Mouse (Mus musculus) midbrain, postnatal 0 days (tissue): Measurements from ENCODE around the gene Rpl27. TPM values are rescaled to one million over a fixed set of nuclear protein-coding genes. Genes with fewer than 3 reads are reported as not detected.

Experiments used
- ATAC-seq: fragments of 200-750 bp; cut with Nextera tagmentation; 2 replicates; pipeline ENCODE4 v1.8.0; 2017; ENCODE audit warnings: moderate number of reproducible peaks, mild to moderate bottlenecking, moderate TSS enrichment, moderate library complexity; ENCODE audit not compliant: low FRiP score
- DNase-seq: peaks from one replicate; pipeline ENCODE4 v3.0.0-alpha.2; 2015; ENCODE audit warnings: low spot score
- H3K27ac ChIP-seq: fragments of 300-500 bp; sonication (generic); 2 replicates; pipeline ENCODE4 v1.5.1; 2014; ENCODE audit warnings: low read depth, mild to moderate bottlenecking, low read length, mixed read lengths
- H3K27me3 ChIP-seq: fragments of 300-500 bp; sonication (generic); 2 replicates; pipeline ENCODE4 v1.6.1; 2014; ENCODE audit warnings: low read length, control low read depth, mixed read lengths; ENCODE audit not compliant: insufficient read depth
- H3K36me3 ChIP-seq: fragments of 300-500 bp; sonication (generic); 2 replicates; pipeline ENCODE4 v1.6.1; 2014; ENCODE audit warnings: low read length, control low read depth, mixed read lengths; ENCODE audit not compliant: insufficient read depth
- H3K4me1 ChIP-seq: fragments of 300-500 bp; sonication (generic); 2 replicates; pipeline ENCODE4 v1.6.1; 2014; ENCODE audit warnings: mild to moderate bottlenecking, control low read depth, antibody characterized with exemption, low read length, mixed read lengths; ENCODE audit not compliant: insufficient read depth
- H3K4me2 ChIP-seq: fragments of 300-500 bp; sonication (generic); 2 replicates; pipeline ENCODE4 v1.6.1; 2014; ENCODE audit warnings: low read depth, mild to moderate bottlenecking, low read length, mixed read lengths; ENCODE audit not compliant: poor library complexity, severe bottlenecking
- H3K4me3 ChIP-seq: fragments of 300-500 bp; sonication (generic); 2 replicates; pipeline ENCODE4 v1.5.1; 2014; ENCODE audit warnings: low read depth, mild to moderate bottlenecking, low read length, moderate library complexity
- H3K9ac ChIP-seq: fragments of 300-500 bp; sonication (generic); replicated peaks from 2 replicates; pipeline ENCODE4 v1.6.1; 2014; ENCODE audit warnings: mild to moderate bottlenecking, low read length, moderate library complexity, mixed read lengths; ENCODE audit not compliant: poor library complexity, severe bottlenecking
- H3K9me3 ChIP-seq: fragments of 300-500 bp; sonication (generic); 2 replicates; pipeline ENCODE4 v1.6.1; 2016; ENCODE audit warnings: low read length, control low read depth
- CTCF ChIP-seq: IDR thresholded peaks from 2 replicates; pipeline ENCODE4 v1.5.1; 2016; ENCODE audit warnings: antibody characterized with exemption, mild to moderate bottlenecking
- WGBS: fragments of 180-500 bp; shearing (Covaris S2); extraction: QIAGEN DNeasy Blood & Tissue Kit; methylation state at CpG from one replicate; pipeline ENCODE4 v1.1.7; 2014; 5-methylcytosine and 5-hydroxymethylcytosine counted together
- polyA plus RNA-seq: library from polyadenylated mRNA; unstranded; fragments of >200 nt; fragmentation: Nextera tagmentation; extraction: Ambion mirVana; gene quantifications from 2 replicates; pipeline ENCODE4 v1.2.1, GENCODE M21; 2015
- total RNA-seq: library from RNA; depleted of rRNA; stranded (reverse); fragments of >200 nt; gene quantifications from 2 replicates; pipeline ENCODE4 v1.2.3, GENCODE M21; 2014

Gene Rpl27
- total and polyA plus RNA-seq, 2 experiments from 2014 or later, result 260 to 605 TPM

- peak; percentile 6; the same call in 1 of the 2 replicates for TF ChIP-seq CTCF
- DNase-seq (no peak), ATAC-seq (no peak)
- no peak overlapping the region for H3K9ac ChIP-seq
- H3K4me3 ChIP-seq, result no peak overlapping the region
- no peaks in the 10 kb centered on the region for H3K9me3 ChIP-seq
- H3K4me1 ChIP-seq, result no peaks in the 10 kb centered on the region
- no peak overlapping the region for H3K4me2 ChIP-seq
- H3K27me3 ChIP-seq, result no peaks in the 10 kb centered on the region
- 77% methylated on average over 3 of the region's 3 CpGs for WGBS
- no peak overlapping the region for H3K27ac ChIP-seq
- H3K36me3 ChIP-seq, result peaks cover 4% of the 10 kb centered on the region; the same call in 1 of the 2 replicates
Measured at GRCm38 (mm10) chr11:101450394-101450793, 8.3 kb downstream of the Rpl27 start.

GRCm38 (mm10) chr11:101451536-101451935 lies 9.4 kb downstream of the Rpl27 start:
- Histone ChIP-seq H3K9ac (no peak overlapping the region), H3K4me3 (no peak overlapping the region), H3K36me3 (no peaks in the 10 kb centered on the region), H3K4me2 (no peak overlapping the region), H3K9me3 (no peaks in the 10 kb centered on the region), H3K27ac (no peak overlapping the region), H3K4me1 (no peaks in the 10 kb centered on the region), H3K27me3 (no peaks in the 10 kb centered on the region)
- ATAC-seq (no peak), DNase-seq (no peak)
- no peak for TF ChIP-seq CTCF
- WGBS, result 94% methylated on average over 10 of the region's 10 CpGs

- DNase-seq, result no peak
- Histone ChIP-seq H3K27ac (no peak overlapping the region), H3K36me3 (no peaks in the 10 kb centered on the region; the same call in 1 of the 2 replicates), H3K9me3 (no peaks in the 10 kb centered on the region), H3K27me3 (no peaks in the 10 kb centered on the region), H3K9ac (no peak overlapping the region), H3K4me2 (no peak overlapping the region), H3K4me1 (no peaks in the 10 kb centered on the region), H3K4me3 (no peak overlapping the region)
- 71% methylated on average over 10 of the region's 10 CpGs for WGBS
- no peak for TF ChIP-seq CTCF
- ATAC-seq, result no peak
Measured at GRCm38 (mm10) chr11:101452093-101452774, 10.1 kb downstream of the Rpl27 start.

DNA sequence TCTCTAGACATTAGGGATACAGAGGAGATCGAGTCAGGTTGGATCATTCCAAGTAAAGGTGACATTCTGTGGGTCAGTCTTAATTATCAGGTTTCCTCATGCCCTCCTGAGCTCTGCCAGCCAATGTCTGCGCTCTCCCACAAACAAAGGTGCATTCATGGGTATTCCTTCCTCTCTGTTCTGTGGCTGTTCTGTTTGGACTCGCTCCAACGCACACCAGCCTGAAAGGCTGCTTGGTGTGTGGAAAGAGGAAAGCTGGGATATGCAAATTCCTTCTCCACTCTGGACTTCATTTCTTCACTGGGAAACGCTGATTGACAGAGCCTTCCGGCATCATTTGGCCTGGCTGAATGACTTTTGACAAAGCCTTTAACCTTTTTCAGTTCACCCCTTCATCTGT lies 12.6 kb downstream of the Rpl27 start:
- ATAC-seq (no peak), DNase-seq (peak; percentile 61)
- Histone ChIP-seq H3K9ac (no peak overlapping the region), H3K4me3 (no peak overlapping the region), H3K9me3 (no peaks in the 10 kb centered on the region), H3K36me3 (peaks cover 21% of the 10 kb centered on the region), H3K4me1 (no peaks in the 10 kb centered on the region), H3K4me2 (no peak overlapping the region), H3K27ac (no peak overlapping the region), H3K27me3 (no peaks in the 10 kb centered on the region)
- no peak for TF ChIP-seq CTCF
- WGBS, result 30% methylated on average over 6 of the region's 6 CpGs

DNA sequence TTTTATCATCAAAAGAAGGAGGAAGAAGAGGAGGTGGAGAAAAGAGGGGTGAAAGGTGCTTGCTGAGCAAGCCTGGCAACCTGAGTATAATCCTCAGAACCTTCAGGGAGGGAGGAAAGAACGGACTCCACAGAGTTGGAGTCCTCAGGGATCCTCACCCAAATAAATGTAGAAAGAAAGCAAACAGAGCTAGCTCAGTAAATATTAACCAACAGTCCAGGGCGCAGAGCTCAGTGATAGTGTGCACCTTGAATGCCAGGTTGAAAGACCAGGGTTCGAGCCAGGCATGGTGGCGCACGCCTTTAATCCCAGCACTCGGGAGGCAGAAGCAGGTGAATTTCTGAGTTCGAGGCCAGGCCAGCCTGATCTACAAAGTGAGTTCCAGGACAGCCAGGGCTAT lies 13.5 kb downstream of the Rpl27 start:
- Histone ChIP-seq H3K9me3 (no peaks in the 10 kb centered on the region), H3K4me3 (no peak overlapping the region), H3K27me3 (no peaks in the 10 kb centered on the region), H3K4me1 (no peaks in the 10 kb centered on the region), H3K36me3 (peaks cover 31% of the 10 kb centered on the region), H3K27ac (no peak overlapping the region), H3K4me2 (no peak overlapping the region), H3K9ac (no peak overlapping the region)
- DNase-seq, result no peak
- TF ChIP-seq CTCF, result no peak
- no peak for ATAC-seq
- WGBS, result 88% methylated on average over 7 of the region's 7 CpGs

- H3K9ac ChIP-seq, result no peak overlapping the region
- DNase-seq, result no peak
- H3K4me2 ChIP-seq, result no peak overlapping the region
- no peak overlapping the region for H3K4me3 ChIP-seq
- WGBS, result 92% methylated on average over 9 of the region's 9 CpGs
- TF ChIP-seq CTCF, result no peak
- no peak for ATAC-seq
- H3K4me1 ChIP-seq, result 0 out of 2 replicates have a peak, but pooled peaks cover 2% of the 10 kb centered on the region
- peaks cover 40% of the 10 kb centered on the region for H3K36me3 ChIP-seq
- H3K27ac ChIP-seq, result no peak overlapping the region
- no peaks in the 10 kb centered on the region for H3K27me3 ChIP-seq
- H3K9me3 ChIP-seq, result no peaks in the 10 kb centered on the region
Measured at GRCm38 (mm10) chr11:101457631-101458030, 15.5 kb downstream of the Rpl27 start.
